Mouse (Mus musculus): Measurements from ENCODE around the gene Ttll4.

The Ttll4 gene

DNA sequence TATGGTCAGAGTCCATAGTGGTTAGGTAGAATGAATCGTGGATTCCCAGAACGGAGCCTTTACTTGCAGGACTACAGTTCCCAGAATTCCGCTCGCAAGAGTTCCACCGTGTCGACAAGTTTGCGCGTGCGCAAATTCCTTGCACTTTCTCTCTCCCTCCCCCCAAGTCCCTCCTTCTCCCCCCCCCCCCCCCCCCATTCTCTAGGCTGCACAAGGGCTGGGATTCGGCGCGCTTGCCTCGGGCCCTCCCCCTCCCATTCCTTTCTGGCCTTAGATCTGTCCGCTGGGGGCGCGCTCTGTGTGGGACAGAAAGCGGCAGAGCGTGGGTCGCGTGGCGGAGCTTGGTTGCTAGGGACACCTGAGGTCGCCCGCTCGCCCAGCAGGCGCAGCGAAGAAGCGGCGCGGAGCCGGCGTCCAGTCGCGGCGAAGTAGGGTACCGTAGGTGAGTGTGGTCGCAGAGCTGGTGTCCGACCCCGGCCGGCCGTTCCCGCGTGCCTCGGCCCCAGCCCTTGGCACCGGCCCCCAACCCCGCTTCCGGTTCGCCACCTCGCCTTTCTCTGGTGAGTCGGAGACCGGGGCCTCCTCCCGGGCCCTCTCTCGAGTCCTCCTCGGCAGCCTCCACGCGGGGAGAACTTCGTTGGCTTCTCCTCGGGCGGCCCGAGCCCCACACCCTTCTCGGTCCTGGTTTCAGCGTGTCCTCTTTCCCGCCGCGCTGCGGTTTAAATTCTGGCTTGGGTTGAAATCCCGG, at the start of gene Ttll4:
TSS of gene Ttll4 (plus strand) at position 298 of the 748 bp plus-strand sequence.
- peak; percentile 98 for DNase-seq (ENCODE audit: extremely low spot score, low read depth, low spot score)

DNA sequence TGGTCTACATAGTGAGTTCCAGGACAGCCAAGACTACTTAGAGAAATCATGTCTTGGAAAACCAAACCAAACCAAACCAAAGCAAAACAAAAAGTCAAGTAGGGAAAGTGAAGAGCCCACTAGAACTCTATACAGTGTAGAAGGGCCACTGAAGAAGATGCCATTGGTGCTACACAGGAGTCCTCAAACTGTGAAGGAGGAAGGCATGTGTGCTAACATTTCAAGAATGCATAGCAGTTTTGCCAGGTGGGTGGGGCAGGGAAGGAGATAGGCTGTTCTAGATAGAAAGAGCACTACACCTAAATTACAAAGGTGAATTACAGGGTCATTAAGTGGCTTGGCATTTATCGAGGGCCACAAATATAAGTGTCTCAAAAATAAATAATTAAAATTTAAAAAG, 37.4 kb upstream of the Ttll4 start:
- DNase-seq (ENCODE audit: extremely low spot score, low read depth, low spot score): no peak

DNA sequence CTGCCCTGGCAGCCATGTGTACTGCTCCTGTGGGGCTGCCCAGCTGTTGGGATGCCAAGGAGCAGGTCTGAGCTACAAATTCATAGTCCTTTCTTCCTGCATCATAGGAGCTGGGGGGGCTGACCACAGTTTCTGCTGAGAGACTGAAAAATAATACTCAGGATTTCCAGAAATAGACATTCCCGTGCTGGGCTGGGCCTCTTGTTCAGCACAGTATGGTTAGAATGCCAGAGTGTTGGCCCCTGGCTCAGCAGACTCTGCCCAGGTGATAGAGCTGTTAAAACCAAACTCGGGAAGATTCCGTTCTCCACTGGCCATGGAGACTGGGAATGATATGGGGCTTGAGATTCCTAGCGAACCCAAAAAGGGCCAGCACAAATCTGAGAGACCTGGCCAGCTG, 35.5 kb upstream of the Ttll4 start:
- DNase-seq (ENCODE audit: extremely low spot score, low read depth, low spot score): no peak

DNA sequence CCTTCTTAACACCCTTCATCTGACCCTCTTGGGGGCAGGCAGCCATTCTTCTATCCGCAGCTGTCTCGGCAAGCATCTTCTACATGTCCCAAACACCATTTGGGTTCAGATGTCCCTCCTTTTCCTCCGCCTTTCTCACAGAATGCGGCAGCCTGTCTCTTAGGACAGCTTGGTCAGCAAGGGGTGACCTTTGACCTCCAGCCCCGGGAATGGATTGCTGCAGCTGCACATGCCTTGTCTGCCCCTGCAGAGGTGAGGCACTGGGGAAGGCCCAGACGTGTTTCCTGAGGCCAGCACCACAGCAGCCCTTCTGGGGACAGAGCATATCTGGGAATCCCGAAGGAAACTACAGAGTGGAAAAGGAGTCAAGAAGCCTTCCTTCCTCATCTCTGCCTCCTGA, 33.5 kb upstream of the Ttll4 start:
- DNase-seq (ENCODE audit: extremely low spot score, low read depth, low spot score): no peak

GRCm38 (mm10) chr1:74632734-74633133, 28.8 kb upstream of the Ttll4 start:
- DNase-seq (ENCODE audit: extremely low spot score, low read depth, low spot score): no peak

DNA sequence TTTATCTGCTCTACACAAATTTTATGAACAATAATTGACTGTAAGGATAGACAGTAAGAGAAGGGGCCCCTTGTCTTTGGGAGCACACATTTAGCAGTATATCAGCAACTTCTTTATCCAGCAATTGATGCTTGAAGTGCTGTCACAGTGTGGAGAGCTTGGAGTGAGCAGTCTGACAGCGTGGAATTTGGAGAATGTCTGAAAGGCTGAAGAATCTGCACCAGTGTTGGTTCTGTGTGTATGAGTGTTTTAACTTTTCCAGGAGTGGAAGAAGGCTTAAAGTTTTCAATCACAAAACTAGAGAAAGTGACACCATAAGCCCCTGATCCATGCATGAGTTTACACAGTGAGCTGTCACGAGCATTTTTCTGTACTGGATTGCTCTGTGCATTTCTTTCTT, 18.0 kb upstream of the Ttll4 start:
- no peak for DNase-seq (ENCODE audit: extremely low spot score, low read depth, low spot score)

- no peak for DNase-seq (ENCODE audit: extremely low spot score, low read depth, low spot score)
Observed at GRCm38 (mm10) chr1:74643926-74644325, 17.6 kb upstream of the Ttll4 start.

GRCm38 (mm10) chr1:74662253-74662865, 814 bp downstream of the Ttll4 start:
- DNase-seq (ENCODE audit: extremely low spot score, low read depth, low spot score): peak; percentile 44

DNA sequence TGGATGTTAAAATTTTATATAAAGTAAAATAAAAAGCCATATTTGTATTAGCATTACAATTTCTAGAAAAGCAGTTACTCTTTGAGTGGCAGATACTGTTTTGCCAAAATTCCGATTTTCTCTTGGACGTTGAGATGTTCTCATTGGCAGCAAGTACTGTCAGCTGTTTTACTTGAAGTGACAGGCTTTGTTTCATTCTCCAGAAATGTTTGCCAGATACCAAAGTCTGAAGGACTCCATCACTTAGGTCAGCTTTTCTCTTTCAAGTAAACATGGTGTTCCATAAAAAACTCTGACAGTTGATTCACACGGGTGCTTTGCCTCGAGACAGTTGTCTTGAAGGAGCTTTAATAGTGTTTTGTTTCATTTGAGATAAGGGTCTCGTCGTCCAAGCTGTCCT, 3.6 kb downstream of the Ttll4 start:
- DNase-seq (ENCODE audit: extremely low spot score, low read depth, low spot score): no peak

DNA sequence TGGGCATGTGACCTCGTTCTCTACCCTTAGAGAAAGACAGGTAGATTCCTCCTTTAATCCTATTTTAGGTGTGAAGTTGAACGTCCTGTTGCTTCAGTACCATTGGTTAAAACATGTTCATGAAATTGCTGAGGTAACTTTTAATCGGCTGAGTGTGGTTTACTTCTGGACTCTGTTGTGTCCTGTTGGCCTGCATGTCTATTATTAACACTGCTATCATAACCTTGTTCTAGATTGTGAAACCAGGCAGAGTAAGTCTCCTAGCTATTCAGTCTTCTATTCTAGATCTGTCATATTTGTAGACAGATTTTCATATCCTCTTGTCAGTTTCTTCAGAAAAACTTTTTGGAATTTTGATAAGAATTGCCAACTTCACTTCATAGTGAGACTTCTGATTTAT, 6.8 kb downstream of the Ttll4 start:
- no peak for DNase-seq (ENCODE audit: extremely low spot score, low read depth, low spot score)

- no peak for DNase-seq (ENCODE audit: extremely low spot score, low read depth, low spot score)
Observed at GRCm38 (mm10) chr1:74672731-74673130, 11.2 kb downstream of the Ttll4 start.

DNA sequence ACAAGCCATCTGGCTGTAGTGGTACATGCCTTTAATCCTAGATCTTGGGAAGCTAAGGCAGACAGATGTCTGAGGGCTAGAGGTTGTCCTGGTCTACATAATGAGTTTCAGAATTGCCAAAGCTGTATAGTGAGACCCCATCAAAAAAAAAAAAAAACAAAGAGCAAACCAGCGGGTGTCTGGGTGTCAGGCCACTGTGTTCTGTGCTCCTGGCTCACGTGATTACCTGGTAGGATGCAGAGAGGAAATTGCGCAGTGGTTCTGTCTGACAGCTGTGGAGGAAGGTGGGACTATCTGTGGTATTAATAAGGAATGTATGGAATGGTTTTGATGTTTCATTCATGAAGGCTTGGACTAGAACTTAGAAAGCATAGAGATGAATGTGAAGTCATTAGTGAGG, 15.3 kb downstream of the Ttll4 start:
- DNase-seq (ENCODE audit: extremely low spot score, low read depth, low spot score): no peak

- no peak for DNase-seq (ENCODE audit: extremely low spot score, low read depth, low spot score)
Observed at GRCm38 (mm10) chr1:74677843-74678242, 16.3 kb downstream of the Ttll4 start.

- no peak for DNase-seq (ENCODE audit: extremely low spot score, low read depth, low spot score)
Observed at GRCm38 (mm10) chr1:74687131-74687530, 25.6 kb downstream of the Ttll4 start.

- no peak for DNase-seq (ENCODE audit: extremely low spot score, low read depth, low spot score)
Observed at GRCm38 (mm10) chr1:74693891-74694583, 32.5 kb downstream of the Ttll4 start.

- no peak for DNase-seq (ENCODE audit: extremely low spot score, low read depth, low spot score)
Observed at GRCm38 (mm10) chr1:74695836-74696235, 34.3 kb downstream of the Ttll4 start.

GRCm38 (mm10) chr1:74697416-74697815, 35.9 kb downstream of the Ttll4 start:
- no peak for DNase-seq (ENCODE audit: extremely low spot score, low read depth, low spot score)

DNA sequence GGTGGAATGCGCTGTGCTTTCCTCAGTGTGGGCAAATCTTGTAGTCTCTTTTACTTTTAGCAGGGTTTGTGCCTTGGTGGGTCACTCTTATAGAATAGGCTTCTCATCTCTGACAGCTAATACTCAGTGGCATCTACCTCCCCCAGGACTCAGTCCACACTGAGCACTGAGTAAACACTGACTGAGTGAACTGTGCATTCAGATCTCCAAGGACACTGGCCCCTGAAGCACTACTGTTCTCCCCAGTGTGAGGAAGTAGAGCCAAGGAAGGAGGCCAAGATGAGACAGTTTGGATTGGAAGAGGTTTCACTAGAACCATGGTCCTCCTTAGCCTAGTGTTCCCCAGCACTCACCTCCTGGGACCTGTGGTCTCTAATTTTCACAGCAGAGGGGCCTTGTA, 36.8 kb downstream of the Ttll4 start:
- DNase-seq (ENCODE audit: extremely low spot score, low read depth, low spot score): no peak

DNA sequence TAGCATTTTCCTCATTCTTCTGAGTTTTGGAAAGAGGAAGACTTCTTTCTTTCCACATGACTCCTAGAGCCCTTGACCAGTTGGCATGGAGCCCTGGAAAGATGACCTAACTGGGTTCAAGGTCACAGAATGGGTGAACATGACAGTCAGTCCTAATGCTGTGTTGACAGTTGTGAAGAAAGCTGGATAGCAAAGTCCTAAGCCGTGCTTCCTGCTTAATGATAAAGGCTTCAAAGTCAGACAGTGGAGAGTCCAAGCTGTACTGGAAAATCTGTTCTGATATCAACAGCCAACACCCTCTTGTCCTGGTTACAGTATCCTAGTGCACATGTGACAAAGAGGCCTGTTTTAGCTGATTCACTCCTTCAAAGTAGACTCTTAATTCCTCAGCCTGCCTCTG, 37.2 kb downstream of the Ttll4 start:
- no peak for DNase-seq (ENCODE audit: extremely low spot score, low read depth, low spot score)

GRCm38 (mm10) chr1:74702142-74702553, 40.6 kb downstream of the Ttll4 start:
- no peak for DNase-seq (ENCODE audit: extremely low spot score, low read depth, low spot score)

GRCm38 (mm10) chr1:74704156-74704555, 42.6 kb downstream of the Ttll4 start:
- no peak for DNase-seq (ENCODE audit: extremely low spot score, low read depth, low spot score)

DNA sequence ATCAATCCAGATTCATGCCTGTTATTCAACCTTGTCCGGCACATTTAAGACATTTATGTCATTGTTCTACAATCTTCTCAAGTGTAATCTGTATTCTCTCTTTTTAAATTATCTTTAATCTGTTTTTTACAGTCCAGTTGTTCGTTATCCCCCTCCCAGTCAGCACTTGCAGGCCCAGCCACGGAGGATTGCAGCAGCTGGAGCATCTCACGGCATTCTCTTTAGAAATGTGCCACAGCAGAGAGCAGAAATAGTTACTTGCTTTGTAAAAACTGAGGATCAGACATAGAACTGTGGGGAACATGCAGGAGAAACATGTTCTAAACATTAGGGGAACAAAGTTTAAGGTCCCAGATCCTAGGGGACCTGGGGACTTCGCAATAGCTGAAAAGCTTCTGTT, 43.5 kb downstream of the Ttll4 start:
- no peak for DNase-seq (ENCODE audit: extremely low spot score, low read depth, low spot score)

Measured in hindlimb bud, embryonic 11.5 days (tissue).